Mouse (Mus musculus) lung, embryonic 14.5 days (tissue): ENCODE measurements around the gene Krt9. TPM values are rescaled to one million over a fixed set of nuclear protein-coding genes. Genes with fewer than 3 reads are reported as not detected.

Experiments
- ATAC-seq: fragments of 200-750 bp; cut with Nextera tagmentation; 2 replicates; pipeline ENCODE4 v1.8.0; 2017; ENCODE audit warnings: mild to moderate bottlenecking, moderate TSS enrichment, moderate library complexity; ENCODE audit not compliant: insufficient read depth
- DNase-seq: peaks from one replicate; pipeline ENCODE4 v3.0.0-alpha.2; 2015
- H3K27ac ChIP-seq: fragments of 300-500 bp; sonication (generic); 2 replicates; pipeline ENCODE4 v1.5.1; 2014; ENCODE audit warnings: low read depth, mild to moderate bottlenecking, moderate library complexity
- H3K27me3 ChIP-seq: fragments of 300-500 bp; sonication (generic); 2 replicates; pipeline ENCODE4 v1.6.1; 2014; ENCODE audit warnings: low read length, control low read depth; ENCODE audit not compliant: insufficient read depth
- H3K36me3 ChIP-seq: fragments of 300-500 bp; sonication (generic); 2 replicates; pipeline ENCODE4 v1.6.1; 2014; ENCODE audit warnings: control low read depth; ENCODE audit not compliant: insufficient read depth
- H3K4me1 ChIP-seq: fragments of 300-500 bp; sonication (generic); 2 replicates; pipeline ENCODE4 v1.6.1; 2014; ENCODE audit warnings: antibody characterized with exemption, control low read depth; ENCODE audit not compliant: insufficient read depth
- H3K4me2 ChIP-seq: fragments of 300-500 bp; sonication (generic); 2 replicates; pipeline ENCODE4 v1.6.1; 2014; ENCODE audit warnings: mild to moderate bottlenecking
- H3K4me3 ChIP-seq: fragments of 300-500 bp; sonication (generic); 2 replicates; pipeline ENCODE4 v1.5.1; 2014; ENCODE audit warnings: low read depth, low read length
- H3K9ac ChIP-seq: fragments of 300-500 bp; sonication (generic); 2 replicates; pipeline ENCODE4 v1.6.1; 2014
- H3K9me3 ChIP-seq: fragments of 300-500 bp; sonication (generic); 2 replicates; pipeline ENCODE4 v1.6.1; 2016; ENCODE audit warnings: low read depth, low read length, control low read depth
- CTCF ChIP-seq: IDR thresholded peaks from 2 replicates; pipeline ENCODE4 v1.5.1; 2016; ENCODE audit warnings: antibody characterized with exemption, low read depth
- WGBS: fragments of 180-500 bp; shearing (Covaris S2); extraction: QIAGEN DNeasy Blood & Tissue Kit; methylation state at CpG from one replicate; pipeline ENCODE4 v1.1.7; 2014; 5-methylcytosine and 5-hydroxymethylcytosine counted together
- polyA plus RNA-seq: library from polyadenylated mRNA; unstranded; fragments of >200 nt; fragmentation: Nextera tagmentation; extraction: Ambion mirVana; gene quantifications from 2 replicates; pipeline ENCODE4 v1.2.1, GENCODE M21; 2014

The Krt9 gene
- polyA plus RNA-seq, 1 experiment from 2014 or later: not detected

DNA sequence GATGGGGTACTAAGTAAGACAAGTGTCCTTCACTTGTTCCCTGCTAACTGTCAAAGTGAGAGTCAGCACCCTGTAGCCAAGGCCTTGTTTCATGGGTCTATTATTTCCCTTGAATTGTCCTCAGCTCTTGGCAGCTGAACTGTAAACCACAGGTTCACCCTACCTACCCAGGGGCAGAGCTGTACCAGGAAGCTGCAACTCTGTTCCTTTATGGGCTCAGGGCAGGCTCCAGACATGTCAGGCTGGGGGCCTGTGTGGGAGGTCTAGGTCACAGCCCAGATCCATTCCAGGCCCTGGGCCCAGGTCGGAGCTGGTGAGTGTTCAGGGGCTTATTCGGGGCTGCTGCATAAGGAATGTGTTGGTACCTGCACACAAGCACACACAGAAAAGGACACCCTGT lies 53.7 kb downstream of the Krt9 start:
- no peak for TF ChIP-seq CTCF
- no peak for ATAC-seq
- Histone ChIP-seq H3K4me2 (no peak overlapping the region), H3K4me1 (peaks cover 10% of the 10 kb centered on the region; the same call in 1 of the 2 replicates), H3K36me3 (no peaks in the 10 kb centered on the region), H3K9me3 (no peaks in the 10 kb centered on the region), H3K27ac (peak overlapping the region; percentile 42), H3K4me3 (no peak overlapping the region), H3K9ac (no peak overlapping the region), H3K27me3 (0 out of 2 replicates have a peak, but pooled peaks cover 2% of the 10 kb centered on the region)
- WGBS: 66% methylated on average over 2 of the region's 2 CpGs
- no peak for DNase-seq

DNA sequence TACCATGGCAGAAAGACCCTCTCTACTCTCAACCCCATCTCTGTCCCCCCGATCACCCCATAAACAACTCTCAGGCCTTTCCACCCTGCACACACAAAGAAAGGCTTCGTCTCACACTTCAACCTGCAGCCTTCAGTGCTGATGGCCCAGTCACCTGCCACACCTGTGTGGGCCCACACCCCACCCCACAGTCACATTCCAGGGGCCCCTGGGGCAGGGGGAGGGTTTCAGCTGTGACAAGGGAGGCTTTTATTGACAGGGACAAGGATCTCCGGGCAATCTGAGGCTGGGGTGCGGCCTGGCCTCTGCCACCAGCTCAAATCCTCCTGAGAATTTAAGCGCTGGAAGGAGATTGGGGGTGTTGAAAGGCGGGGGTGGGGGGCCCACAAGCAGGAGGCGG lies 54.2 kb downstream of the Krt9 start:
- H3K4me3 ChIP-seq: no peak overlapping the region
- H3K4me2 ChIP-seq: no peak overlapping the region
- TF ChIP-seq CTCF: no peak
- H3K9me3 ChIP-seq: no peaks in the 10 kb centered on the region
- H3K36me3 ChIP-seq: no peaks in the 10 kb centered on the region
- DNase-seq (peak; percentile 24), ATAC-seq (no peak; the same call in 1 of the 2 replicates)
- 0 out of 2 replicates have a peak overlapping the region, but pooled peaks have one; percentile 14 for H3K27ac ChIP-seq
- 47% methylated on average over 7 of the region's 7 CpGs for WGBS
- H3K9ac ChIP-seq: no peak overlapping the region
- H3K27me3 ChIP-seq: no peaks in the 10 kb centered on the region
- H3K4me1 ChIP-seq: peaks cover 10% of the 10 kb centered on the region; the same call in 1 of the 2 replicates

DNA sequence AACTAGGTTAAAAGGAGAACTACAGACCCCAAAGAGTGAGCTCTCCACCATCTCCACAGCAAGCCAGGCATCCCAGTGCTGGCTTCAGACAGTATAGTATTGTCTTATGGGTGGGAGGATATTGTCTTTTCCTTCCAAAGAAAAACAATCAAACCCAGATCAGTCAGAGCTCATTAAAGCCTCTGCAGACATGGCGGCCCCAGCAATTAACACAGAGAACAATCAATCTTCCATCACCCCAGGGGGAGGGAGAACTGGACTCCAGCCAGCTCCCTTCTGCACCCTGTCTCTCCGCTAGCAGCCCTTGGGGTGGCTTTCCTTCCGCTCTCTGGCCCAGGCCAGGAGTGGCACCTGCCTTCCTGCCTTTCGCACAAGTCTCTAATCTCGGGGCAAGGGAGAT lies 55.4 kb downstream of the Krt9 start:
- no peak overlapping the region for H3K27ac ChIP-seq
- no peak overlapping the region for H3K4me3 ChIP-seq
- peaks cover 10% of the 10 kb centered on the region; the same call in 1 of the 2 replicates for H3K4me1 ChIP-seq
- no peaks in the 10 kb centered on the region for H3K36me3 ChIP-seq
- H3K9me3 ChIP-seq: no peaks in the 10 kb centered on the region
- ATAC-seq (no peak), DNase-seq (no peak)
- no peak for TF ChIP-seq CTCF
- 20% methylated on average over 5 of the region's 5 CpGs for WGBS
- no peak overlapping the region for H3K4me2 ChIP-seq
- no peaks in the 10 kb centered on the region for H3K27me3 ChIP-seq
- no peak overlapping the region for H3K9ac ChIP-seq

Other genes starting within 250 kb of the Krt9 start
- not detected in 2 replicates for gene Krtap9-5, start 244.8 kb downstream of the Krt9 start, polyA plus RNA-seq
- not detected in 2 replicates for gene Krtap29-1, start 214.2 kb downstream of the Krt9 start, polyA plus RNA-seq
- not detected in 2 replicates for gene Krtap16-1, start 206.6 kb downstream of the Krt9 start, polyA plus RNA-seq
- gene Krtap17-1, start 199.3 kb downstream of the Krt9 start, polyA plus RNA-seq: 0.75 and 0.87 TPM in 2 replicates
- gene Krt33a, start 177.0 kb downstream of the Krt9 start, polyA plus RNA-seq: not detected in 2 replicates
- not detected in 2 replicates for gene Krt33b, start 163.4 kb downstream of the Krt9 start, polyA plus RNA-seq
- gene Krt34, start 151.7 kb downstream of the Krt9 start, polyA plus RNA-seq: not detected in 2 replicates
- gene Krt31, start 142.7 kb downstream of the Krt9 start, polyA plus RNA-seq: not detected in 2 replicates
- not detected in 2 replicates for gene Krt32, start 105.0 kb downstream of the Krt9 start, polyA plus RNA-seq
- not detected in 2 replicates for gene Krt35, start 97.0 kb downstream of the Krt9 start, polyA plus RNA-seq
- 0.11 TPM in 1 of 2 replicates, not detected in the other for gene Krt36, start 87.6 kb downstream of the Krt9 start, polyA plus RNA-seq
- gene Krt13, start 71.7 kb downstream of the Krt9 start, polyA plus RNA-seq: 0.27 TPM in 1 of 2 replicates, not detected in the other
- 3.9 and 4.4 TPM in 2 replicates for gene Krt15, start 57.3 kb downstream of the Krt9 start, polyA plus RNA-seq
- 86.7 and 91.0 TPM in 2 replicates for gene Krt19, start 44.6 kb downstream of the Krt9 start, polyA plus RNA-seq
- gene Krt14, start 14.3 kb upstream of the Krt9 start, polyA plus RNA-seq: 0.31 TPM in 1 of 2 replicates, not detected in the other
- gene Krt16, start 55.7 kb upstream of the Krt9 start, polyA plus RNA-seq: not detected in 2 replicates
- gene Krt17, start 67.8 kb upstream of the Krt9 start, polyA plus RNA-seq: 2.1 and 2.9 TPM in 2 replicates
- not detected in 2 replicates for gene Krt42, start 76.6 kb upstream of the Krt9 start, polyA plus RNA-seq
- gene Eif1, start 126.6 kb upstream of the Krt9 start, polyA plus RNA-seq: 1,908 and 1,918 TPM in 2 replicates
- not detected in 2 replicates for gene Gast, start 141.2 kb upstream of the Krt9 start, polyA plus RNA-seq
- 8.7 and 9.6 TPM in 2 replicates for gene Hap1, start 162.9 kb upstream of the Krt9 start, polyA plus RNA-seq
- gene Jup, start 204.5 kb upstream of the Krt9 start, polyA plus RNA-seq: 88.3 and 93.1 TPM in 2 replicates
- gene P3h4, start 221.6 kb upstream of the Krt9 start, polyA plus RNA-seq: 64.5 and 67.3 TPM in 2 replicates
- gene Fkbp10, start 222.5 kb upstream of the Krt9 start, polyA plus RNA-seq: 135 and 146 TPM in 2 replicates
- gene Nt5c3b, start 248.6 kb upstream of the Krt9 start, polyA plus RNA-seq: 127 and 136 TPM in 2 replicates
- gene Klhl10, start 248.7 kb upstream of the Krt9 start, polyA plus RNA-seq: 0.24 and 0.58 TPM in 2 replicates